Mouse (Mus musculus) midbrain, embryonic 16.5 days (tissue): Measurements from ENCODE around the gene Cma1. TPM values are rescaled to one million over a fixed set of nuclear protein-coding genes. Genes with fewer than 3 reads are reported as not detected.
"Not testable (repeated sequence)": the region's sequence is repeated elsewhere in the genome, so short reads cannot be mapped to it uniquely, and the experiment has no call there.

Source experiments
- ATAC-seq: fragments of 200-750 bp; cut with Nextera tagmentation; 2 replicates; pipeline ENCODE4 v1.8.0; 2017; ENCODE audit warnings: moderate TSS enrichment
- H3K27ac ChIP-seq: fragments of 300-500 bp; sonication (generic); 2 replicates; pipeline ENCODE4 v1.5.1; 2014; ENCODE audit warnings: mild to moderate bottlenecking, low read length, mixed read lengths
- H3K27me3 ChIP-seq: fragments of 300-500 bp; sonication (generic); 2 replicates; pipeline ENCODE4 v1.6.1; 2014; ENCODE audit warnings: low read depth, low read length, mixed read lengths; ENCODE audit not compliant: control insufficient read depth, insufficient read depth
- H3K36me3 ChIP-seq: fragments of 300-500 bp; sonication (generic); 2 replicates; pipeline ENCODE4 v1.6.1; 2014; ENCODE audit warnings: mild to moderate bottlenecking, low read length, moderate library complexity, mixed read lengths; ENCODE audit not compliant: control insufficient read depth, insufficient read depth
- H3K4me1 ChIP-seq: fragments of 300-500 bp; sonication (generic); 2 replicates; pipeline ENCODE4 v1.6.1; 2014; ENCODE audit warnings: mild to moderate bottlenecking, low read length, mixed read lengths; ENCODE audit not compliant: control insufficient read depth, insufficient read depth
- H3K4me2 ChIP-seq: fragments of 300-500 bp; sonication (generic); 2 replicates; pipeline ENCODE4 v1.6.1; 2014; ENCODE audit warnings: mild to moderate bottlenecking, low read length, mixed read lengths
- H3K4me3 ChIP-seq: fragments of 300-500 bp; sonication (generic); 2 replicates; pipeline ENCODE4 v1.5.1; 2014; ENCODE audit warnings: low read depth, mild to moderate bottlenecking, low read length, moderate library complexity, mixed read lengths
- H3K9ac ChIP-seq: fragments of 300-500 bp; sonication (generic); 2 replicates; pipeline ENCODE4 v1.6.1; 2014; ENCODE audit warnings: low read depth, low read length, mixed read lengths
- H3K9me3 ChIP-seq: fragments of 300-500 bp; sonication (generic); replicated peaks from 2 replicates; pipeline ENCODE4 v1.6.1; 2014; ENCODE audit warnings: mild to moderate bottlenecking, low read length, mixed read lengths; ENCODE audit not compliant: control insufficient read depth, poor library complexity, severe bottlenecking
- WGBS: fragments of 180-500 bp; shearing (Covaris S2); extraction: QIAGEN DNeasy Blood & Tissue Kit; methylation state at CpG from one replicate; pipeline ENCODE4 v1.1.7; 2014; 5-methylcytosine and 5-hydroxymethylcytosine counted together
- polyA plus RNA-seq: library from polyadenylated mRNA; unstranded; fragments of >200 nt; fragmentation: Nextera tagmentation; extraction: Ambion mirVana; gene quantifications from 2 replicates; pipeline ENCODE4 v1.2.1, GENCODE M21; 2015

Gene Cma1
- 0.29 TPM in 1 of 2 replicates, not detected in the other for polyA plus RNA-seq

- Histone ChIP-seq H3K9me3 (no peaks in the 10 kb centered on the region), H3K4me3 (no peak within 1 kb of the TSS), H3K27ac (no peak within 1 kb of the TSS), H3K4me1 (no peaks in the 10 kb centered on the region), H3K4me2 (no peak within 1 kb of the TSS), H3K27me3 (no peaks in the 10 kb centered on the region), H3K9ac (no peak within 1 kb of the TSS), H3K36me3 (no peaks in the 10 kb centered on the region)
- WGBS = 85% methylated on average over 4 of the region's 4 CpGs
- no peak for ATAC-seq
Observed at GRCm38 (mm10) chr14:55944575-55944974, at the start of gene Cma1. TSS of gene Cma1 (minus strand) at chr14:55944675.

GRCm38 (mm10) chr14:55987464-55987863 is 43.0 kb upstream of the Cma1 start:
- ATAC-seq, H3K27ac ChIP-seq, H3K9me3 ChIP-seq, H3K4me1 ChIP-seq, H3K27me3 ChIP-seq, H3K36me3 ChIP-seq, H3K4me3 ChIP-seq, H3K9ac ChIP-seq, H3K4me2 ChIP-seq: not testable (repeated sequence)
- WGBS = 76% methylated on average over 1 of the region's 3 CpGs

- not testable (repeated sequence) for ATAC-seq, H3K4me2 ChIP-seq, H3K36me3 ChIP-seq, H3K27ac ChIP-seq, H3K4me3 ChIP-seq, H3K27me3 ChIP-seq, H3K9me3 ChIP-seq, H3K9ac ChIP-seq, H3K4me1 ChIP-seq
- 47% methylated on average over 2 of the region's 2 CpGs for WGBS
Observed at GRCm38 (mm10) chr14:55963900-55964299, 19.4 kb upstream of the Cma1 start.

GRCm38 (mm10) chr14:55963263-55963662 is 18.8 kb upstream of the Cma1 start:
- Histone ChIP-seq H3K4me1 (no peaks in the 10 kb centered on the region), H3K27me3 (no peaks in the 10 kb centered on the region), H3K27ac (no peak overlapping the region), H3K9me3 (no peaks in the 10 kb centered on the region), H3K4me3 (no peak overlapping the region), H3K9ac (no peak overlapping the region), H3K36me3 (no peaks in the 10 kb centered on the region), H3K4me2 (no peak overlapping the region)
- no peak for ATAC-seq
- WGBS = 0% methylated on average over 1 of the region's 1 CpGs

GRCm38 (mm10) chr14:55950346-55951030 is 6.0 kb upstream of the Cma1 start, which contains the start of gene Cma2:
TSS of gene Cma2 (plus strand) at chr14:55950980.
- no peaks in the 10 kb centered on the region for H3K9me3 ChIP-seq
- H3K27me3 ChIP-seq = no peaks in the 10 kb centered on the region
- H3K36me3 ChIP-seq = no peaks in the 10 kb centered on the region
- H3K4me3 ChIP-seq = no peak within 1 kb of the TSS
- WGBS = 86% methylated on average over 6 of the region's 6 CpGs
- no peaks in the 10 kb centered on the region for H3K4me1 ChIP-seq
- H3K9ac ChIP-seq = no peak within 1 kb of the TSS
- ATAC-seq = no peak
- H3K4me2 ChIP-seq = no peak within 1 kb of the TSS
- H3K27ac ChIP-seq = no peak within 1 kb of the TSS

DNA sequence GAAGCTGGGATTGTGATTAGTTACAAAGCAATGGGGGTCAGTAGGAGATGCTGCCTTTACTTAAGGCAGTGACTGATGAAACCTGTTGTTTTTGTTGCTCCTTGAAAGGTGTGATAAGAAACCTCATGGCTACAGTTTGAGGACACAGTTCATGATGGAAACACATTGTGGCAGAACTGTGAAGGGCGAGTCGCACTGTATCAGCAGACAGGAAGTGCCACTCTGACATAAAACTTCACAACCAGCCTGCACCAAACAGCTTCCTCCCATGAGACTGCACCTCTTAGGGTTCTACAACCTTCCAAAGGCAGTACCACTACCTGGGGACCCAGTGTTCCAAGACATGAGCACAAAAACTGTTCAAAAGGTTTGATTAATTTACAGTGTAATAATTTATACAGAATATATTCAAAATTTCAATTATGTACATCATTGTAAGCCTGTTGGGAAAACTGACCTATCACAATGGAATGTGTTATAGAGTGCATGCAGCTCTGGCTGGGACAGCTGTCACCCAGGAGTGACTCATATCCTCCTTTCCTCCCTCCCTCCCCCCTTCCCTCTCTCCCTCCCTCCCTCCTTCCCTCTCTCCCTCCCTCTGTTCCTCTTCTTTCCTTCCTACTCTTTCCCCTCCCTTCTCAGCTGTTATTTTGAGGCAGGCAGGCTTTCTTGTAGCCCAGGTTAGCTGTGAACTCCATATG is 1.9 kb upstream of the Cma1 start:
- Histone ChIP-seq H3K36me3 (no peaks in the 10 kb centered on the region), H3K9me3 (no peaks in the 10 kb centered on the region), H3K27me3 (no peaks in the 10 kb centered on the region), H3K4me3 (no peak overlapping the region), H3K9ac (no peak overlapping the region), H3K4me1 (no peaks in the 10 kb centered on the region), H3K4me2 (no peak overlapping the region), H3K27ac (no peak overlapping the region)
- no peak for ATAC-seq
- WGBS = 80% methylated on average over 2 of the region's 2 CpGs

GRCm38 (mm10) chr14:55943601-55944000 is 874 bp downstream of the Cma1 start:
- H3K27me3 ChIP-seq = no peaks in the 10 kb centered on the region
- ATAC-seq = no peak
- H3K36me3 ChIP-seq = no peaks in the 10 kb centered on the region
- no peak overlapping the region for H3K4me2 ChIP-seq
- no peak overlapping the region for H3K4me3 ChIP-seq
- no peak overlapping the region for H3K27ac ChIP-seq
- no peaks in the 10 kb centered on the region for H3K4me1 ChIP-seq
- H3K9ac ChIP-seq = no peak overlapping the region
- no peaks in the 10 kb centered on the region for H3K9me3 ChIP-seq
- 88% methylated on average over 11 of the region's 11 CpGs for WGBS

GRCm38 (mm10) chr14:55940070-55940800 is 4.2 kb downstream of the Cma1 start:
- Histone ChIP-seq H3K4me2 (no peak overlapping the region), H3K36me3 (no peaks in the 10 kb centered on the region), H3K27ac (no peak overlapping the region), H3K4me3 (no peak overlapping the region), H3K27me3 (no peaks in the 10 kb centered on the region), H3K9ac (no peak overlapping the region), H3K4me1 (no peaks in the 10 kb centered on the region), H3K9me3 (no peaks in the 10 kb centered on the region)
- 54% methylated on average over 7 of the region's 7 CpGs for WGBS
- no peak for ATAC-seq

GRCm38 (mm10) chr14:55933586-55933985 is 10.9 kb downstream of the Cma1 start:
- Histone ChIP-seq H3K27ac (no peak overlapping the region), H3K4me1 (no peaks in the 10 kb centered on the region), H3K27me3 (no peaks in the 10 kb centered on the region), H3K9me3 (peaks cover 3% of the 10 kb centered on the region; the same call in 1 of the 2 replicates), H3K4me3 (no peak overlapping the region), H3K9ac (no peak overlapping the region), H3K4me2 (no peak overlapping the region), H3K36me3 (no peaks in the 10 kb centered on the region)
- ATAC-seq = no peak
- WGBS = 73% methylated on average over 7 of the region's 7 CpGs
